ENCODE assay signal across 25 mouse cellular contexts in genomic region chr15:27089155-27089554, GRCm38 (mm10).
DNase-seq lines count a peak whose midpoint lies in the region; ATAC-seq and TF ChIP-seq lines count a peak whose summit lies in the region.
"Had no signal": no experiment of that assay in that cellular context is flagged by ENCODE, and none has a peak within 500 bp of the region (broad histone marks: within the 10 kb centered on the region; RNA-seq: fewer than 3 reads in every experiment).

No protein-coding gene starts in this region.

- no peak overlapping the region for H3K4me2 ChIP-seq in stomach, embryonic 14.5 days (replicated peaks; ENCODE audit: low read depth, low read length)
- H3K4me2 ChIP-seq in stomach, postnatal 0 days (replicated peaks; ENCODE audit: low read depth), result no peak overlapping the region
- H3K4me2 ChIP-seq in limb, embryonic 13.5 days (replicated peaks), result no peak overlapping the region
- H3K4me2 ChIP-seq in stomach, embryonic 16.5 days (ENCODE audit: low read depth, low read length), result no peak overlapping the region
- H3K4me2 ChIP-seq: embryonic facial prominence, embryonic 12.5 days; forebrain, embryonic 15.5 days; heart, embryonic 11.5 days; heart, embryonic 15.5 days; hindbrain, embryonic 14.5 days; intestine, embryonic 15.5 days had no signal

- no peak overlapping the region for H3K27ac ChIP-seq in stomach, embryonic 14.5 days (ENCODE audit: low read length)
- no peak overlapping the region for H3K27ac ChIP-seq in stomach, postnatal 0 days (replicated peaks)
- H3K27ac ChIP-seq in limb, embryonic 13.5 days, result no peak overlapping the region
- H3K27ac ChIP-seq in stomach, embryonic 16.5 days (ENCODE audit: low read length), result no peak overlapping the region
- H3K27ac ChIP-seq: embryonic facial prominence, embryonic 12.5 days; forebrain, embryonic 15.5 days; heart, adult 2 months; heart, embryonic 15.5 days; hindbrain, embryonic 10.5 days; hindbrain, embryonic 14.5 days; intestine, embryonic 15.5 days had no signal

- ATAC-seq in stomach, embryonic 14.5 days (ENCODE audit: insufficient number of reproducible peaks, insufficient read depth, low FRiP score, low read depth), result peak; percentile 61; the same call in 1 of the 2 replicates
- ATAC-seq in stomach, postnatal 0 days (ENCODE audit: low FRiP score, low TSS enrichment), result no peak
- ATAC-seq in limb, embryonic 13.5 days (ENCODE audit: low FRiP score, low read depth), result peak; percentile 66; the same call in 1 of the 2 replicates
- ATAC-seq in stomach, embryonic 16.5 days (ENCODE audit: insufficient read depth, low FRiP score), result peak; percentile 60; the same call in 1 of the 2 replicates
- ATAC-seq: CD4-positive, CD25-positive, alpha-beta regulatory T cell, adult 4 months; forebrain, embryonic 15.5 days; intestine, embryonic 15.5 days had no signal

- H3K36me3 ChIP-seq in stomach, embryonic 14.5 days (ENCODE audit: control insufficient read depth, insufficient read depth, low read length), result no peaks in the 10 kb centered on the region
- no peaks in the 10 kb centered on the region for H3K36me3 ChIP-seq in stomach, postnatal 0 days (ENCODE audit: control insufficient read depth, insufficient read depth, low read length)
- H3K36me3 ChIP-seq in limb, embryonic 13.5 days, result no peaks in the 10 kb centered on the region
- no peaks in the 10 kb centered on the region for H3K36me3 ChIP-seq in stomach, embryonic 16.5 days (ENCODE audit: control insufficient read depth, insufficient read depth, low read length)
- H3K36me3 ChIP-seq: embryonic facial prominence, embryonic 12.5 days; forebrain, embryonic 15.5 days; G1E; heart, embryonic 15.5 days; hindbrain, embryonic 10.5 days; intestine, embryonic 15.5 days had no signal

- TF ChIP-seq EP300 in stomach, postnatal 0 days (optimal IDR thresholded peaks at IDR 0.05), result no peak

- H3K9ac ChIP-seq in stomach, embryonic 14.5 days (replicated peaks; ENCODE audit: low read depth, low read length), result no peak overlapping the region
- H3K9ac ChIP-seq in stomach, postnatal 0 days (ENCODE audit: low read length), result no peak overlapping the region
- no peak overlapping the region for H3K9ac ChIP-seq in limb, embryonic 13.5 days
- H3K9ac ChIP-seq in stomach, embryonic 16.5 days (ENCODE audit: low read length), result no peak overlapping the region
- H3K9ac ChIP-seq: embryonic facial prominence, embryonic 12.5 days; forebrain, embryonic 15.5 days; heart, embryonic 15.5 days; hindbrain, embryonic 14.5 days; intestine, embryonic 15.5 days had no signal

- no peak for TF ChIP-seq CTCF in stomach, postnatal 0 days (IDR thresholded peaks at IDR 0.05; ENCODE audit: low read depth)

- no peaks in the 10 kb centered on the region for H3K4me1 ChIP-seq in stomach, embryonic 14.5 days (ENCODE audit: control insufficient read depth, insufficient read depth, low read length)
- H3K4me1 ChIP-seq in stomach, postnatal 0 days (replicated peaks; ENCODE audit: control insufficient read depth, insufficient read depth), result no peaks in the 10 kb centered on the region
- peaks cover 8% of the 10 kb centered on the region; the same call in 1 of the 2 replicates for H3K4me1 ChIP-seq in limb, embryonic 13.5 days
- no peaks in the 10 kb centered on the region for H3K4me1 ChIP-seq in stomach, embryonic 16.5 days (ENCODE audit: control insufficient read depth, insufficient read depth, low read length)
- H3K4me1 ChIP-seq: forebrain, embryonic 15.5 days; heart, embryonic 15.5 days; hindbrain, embryonic 10.5 days; intestine, embryonic 15.5 days had no signal

- no peaks in the 10 kb centered on the region for H3K27me3 ChIP-seq in stomach, embryonic 14.5 days (ENCODE audit: control insufficient read depth, insufficient read depth, low read length)
- H3K27me3 ChIP-seq in stomach, postnatal 0 days (ENCODE audit: control insufficient read depth, insufficient read depth, low read length), result no peaks in the 10 kb centered on the region
- H3K27me3 ChIP-seq in limb, embryonic 13.5 days, result no peaks in the 10 kb centered on the region
- no peaks in the 10 kb centered on the region for H3K27me3 ChIP-seq in stomach, embryonic 16.5 days (ENCODE audit: control insufficient read depth, insufficient read depth, low read length)
- H3K27me3 ChIP-seq: embryonic facial prominence, embryonic 12.5 days; forebrain, embryonic 15.5 days; heart, embryonic 15.5 days; intestine, embryonic 15.5 days had no signal

- H3K9me3 ChIP-seq in stomach, embryonic 14.5 days (ENCODE audit: control insufficient read depth, low read depth, low read length), result no peaks in the 10 kb centered on the region
- H3K9me3 ChIP-seq in stomach, postnatal 0 days (ENCODE audit: control insufficient read depth, low read length), result no peaks in the 10 kb centered on the region
- H3K9me3 ChIP-seq in limb, embryonic 13.5 days, result no peaks in the 10 kb centered on the region
- no peaks in the 10 kb centered on the region for H3K9me3 ChIP-seq in stomach, embryonic 16.5 days (replicated peaks; ENCODE audit: control insufficient read depth, low read length)
- H3K9me3 ChIP-seq: embryonic facial prominence, embryonic 12.5 days; forebrain, embryonic 15.5 days; G1E; heart, embryonic 15.5 days; hindbrain, embryonic 10.5 days; intestine, embryonic 15.5 days had no signal

- WGBS in stomach, embryonic 14.5 days, result 57% methylated on average over 6 of the region's 6 CpGs
- 45% methylated on average over 6 of the region's 6 CpGs for WGBS in stomach, postnatal 0 days
- 56% methylated on average over 6 of the region's 6 CpGs for WGBS in limb, embryonic 13.5 days
- 66% methylated on average over 6 of the region's 6 CpGs for WGBS in stomach, embryonic 16.5 days

- H3K4me3 ChIP-seq in stomach, embryonic 14.5 days (ENCODE audit: low read depth, low read length), result no peak overlapping the region
- no peak overlapping the region for H3K4me3 ChIP-seq in stomach, postnatal 0 days (ENCODE audit: low read depth, low read length)
- H3K4me3 ChIP-seq in limb, embryonic 13.5 days, result no peak overlapping the region
- H3K4me3 ChIP-seq in stomach, embryonic 16.5 days (replicated peaks; ENCODE audit: low read length), result no peak overlapping the region
- H3K4me3 ChIP-seq: embryonic facial prominence, embryonic 12.5 days; forebrain, embryonic 15.5 days; heart, adult 2 months; heart, embryonic 15.5 days; hindbrain, embryonic 10.5 days; intestine, embryonic 15.5 days had no signal

- peak; percentile 15 for DNase-seq in embryo, embryonic 10.5 days (ENCODE audit: low spot score)
- DNase-seq in embryo, embryonic 10 days (ENCODE audit: low spot score), result no peak
- DNase-seq in stomach, postnatal 0 days (ENCODE audit: low spot score), result no peak
- DNase-seq in frontal cortex, adult 2 months (ENCODE audit: extremely low spot score in 1 of 2, low spot score in 1 of 2), result no peak
- no peak for DNase-seq in layer of hippocampus, postnatal 10 days (ENCODE audit: low spot score in 2 of 2)
- DNase-seq: adrenal gland, postnatal 10 days; B cell, adult 2 months; cerebellum, adult 18-20 months; cerebellum, adult 9-11 months; cerebellum, postnatal 36 days; gastrocnemius, postnatal 10 days; heart, adult 2 months; heart, postnatal 14 days had no signal
